28 mouse cellular contexts compared by ENCODE assay signal in the genomic region with DNA sequence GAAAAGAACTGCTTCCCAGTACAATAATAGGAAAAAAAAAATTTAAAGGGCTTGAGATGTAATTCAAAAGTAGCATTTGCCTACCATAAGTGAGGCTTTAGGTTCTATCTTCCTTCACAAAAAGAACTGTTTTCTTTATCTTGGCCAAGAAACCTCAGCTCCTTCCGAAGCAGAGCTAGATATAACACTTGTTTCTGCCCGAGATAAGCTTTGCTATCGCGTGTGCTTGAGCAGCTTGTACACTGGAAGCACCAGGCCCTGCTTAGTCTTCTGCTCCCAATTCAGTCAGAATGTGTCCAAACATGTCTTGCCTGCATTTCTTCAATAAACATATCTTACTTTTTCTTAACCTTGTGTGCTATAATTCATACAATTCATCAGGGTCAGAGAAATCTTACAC.
DNase-seq lines count a peak whose midpoint lies in the region; ATAC-seq and TF ChIP-seq lines count a peak whose summit lies in the region.
"Had no signal": no experiment of that assay in that cellular context is flagged by ENCODE, and none has a peak within 500 bp of the region (broad histone marks: within the 10 kb centered on the region; RNA-seq: fewer than 3 reads in every experiment).

No protein-coding gene starts in this region.

- TF ChIP-seq CTCF in G1E (IDR thresholded peaks at IDR 0.05; ENCODE audit: low read depth, low read length): no peak
- no peak for TF ChIP-seq CTCF in liver, postnatal 0 days (IDR thresholded peaks at IDR 0.05; ENCODE audit: low read depth)

- peak; percentile 81 for ATAC-seq in G1E (ENCODE audit: extremely low read depth, insufficient number of reproducible peaks, low FRiP score, poor library complexity, severe bottlenecking)
- peak; percentile 84 for ATAC-seq in liver, embryonic 12.5 days
- peak; percentile 55; the same call in 1 of the 2 replicates for ATAC-seq in liver, postnatal 0 days
- ATAC-seq in granulocyte monocyte progenitor cell, adult 5-6 weeks (replicated peaks; ENCODE audit: poor library complexity, severe bottlenecking): no peak
- ATAC-seq in forebrain, embryonic 14.5 days: no peak
- ATAC-seq: forebrain, postnatal 0 days; intestine, postnatal 0 days; lung, postnatal 0 days had no signal

- H3K4me3 ChIP-seq in G1E (ENCODE audit: low read depth, low read length): no peak overlapping the region
- no peak overlapping the region for H3K4me3 ChIP-seq in liver, embryonic 12.5 days
- H3K4me3 ChIP-seq in liver, postnatal 0 days (ENCODE audit: low read depth, low read length): no peak overlapping the region
- H3K4me3 ChIP-seq in forebrain, embryonic 14.5 days (ENCODE audit: low read depth, low read length): no peak overlapping the region
- H3K4me3 ChIP-seq: embryonic facial prominence, embryonic 13.5 days; forebrain, embryonic 10.5 days; heart, adult 2 months; heart, embryonic 13.5 days; limb, embryonic 12.5 days; neural tube, embryonic 15.5 days had no signal

- H3K4me1 ChIP-seq in G1E (ENCODE audit: insufficient read depth, low read depth, low read length): peaks cover 49% of the 10 kb centered on the region
- peaks cover 4% of the 10 kb centered on the region; the same call in 1 of the 2 replicates for H3K4me1 ChIP-seq in liver, embryonic 12.5 days
- no peaks in the 10 kb centered on the region for H3K4me1 ChIP-seq in liver, postnatal 0 days (ENCODE audit: insufficient read depth)
- H3K4me1 ChIP-seq in forebrain, embryonic 14.5 days (ENCODE audit: control insufficient read depth, insufficient read depth, low read length): no peaks in the 10 kb centered on the region
- H3K4me1 ChIP-seq: embryonic facial prominence, embryonic 13.5 days; forebrain, embryonic 10.5 days; limb, embryonic 12.5 days; neural tube, embryonic 15.5 days had no signal

- TF ChIP-seq EP300 in liver, postnatal 0 days (IDR thresholded peaks at IDR 0.05; ENCODE audit: low read depth): peak; percentile 72

- H3K36me3 ChIP-seq in G1E (replicated peaks): no peaks in the 10 kb centered on the region
- H3K36me3 ChIP-seq in liver, embryonic 12.5 days: no peaks in the 10 kb centered on the region
- no peaks in the 10 kb centered on the region for H3K36me3 ChIP-seq in liver, postnatal 0 days (replicated peaks; ENCODE audit: insufficient read depth, low read length)
- H3K36me3 ChIP-seq in forebrain, embryonic 14.5 days (ENCODE audit: control insufficient read depth, insufficient read depth, low read length): no peaks in the 10 kb centered on the region
- H3K36me3 ChIP-seq: embryonic facial prominence, embryonic 13.5 days; forebrain, embryonic 10.5 days; heart, embryonic 13.5 days; limb, embryonic 12.5 days; neural tube, embryonic 15.5 days had no signal

- no peak overlapping the region for H3K27ac ChIP-seq in liver, embryonic 12.5 days
- H3K27ac ChIP-seq in liver, postnatal 0 days (ENCODE audit: low read depth): no peak overlapping the region
- no peak overlapping the region for H3K27ac ChIP-seq in forebrain, embryonic 14.5 days (ENCODE audit: low read depth, low read length)
- H3K27ac ChIP-seq: embryonic facial prominence, embryonic 13.5 days; forebrain, embryonic 10.5 days; heart, adult 2 months; heart, embryonic 13.5 days; hindbrain, embryonic 14.5 days; limb, embryonic 12.5 days; neural tube, embryonic 15.5 days had no signal

- H3K9me3 ChIP-seq in G1E (replicated peaks): no peaks in the 10 kb centered on the region
- no peaks in the 10 kb centered on the region for H3K9me3 ChIP-seq in liver, embryonic 12.5 days (replicated peaks)
- no peaks in the 10 kb centered on the region for H3K9me3 ChIP-seq in liver, postnatal 0 days (ENCODE audit: low read length)
- no peaks in the 10 kb centered on the region for H3K9me3 ChIP-seq in forebrain, embryonic 14.5 days (replicated peaks; ENCODE audit: control insufficient read depth, low read length)
- H3K9me3 ChIP-seq: embryonic facial prominence, embryonic 13.5 days; forebrain, embryonic 10.5 days; heart, embryonic 13.5 days; limb, embryonic 12.5 days; neural tube, embryonic 15.5 days had no signal

- DNase-seq in G1E (ENCODE audit: low spot score): peak; percentile 13
- DNase-seq in c-Kit-positive CD71-positive TER-119-negative erythroid progenitor cells, embryonic 14.5 days (ENCODE audit: low read depth): peak; percentile 40
- no peak for DNase-seq in liver, postnatal 0 days
- no peak for DNase-seq in kidney, adult 9 months
- DNase-seq in forebrain, embryonic 14.5 days (ENCODE audit: low spot score): no peak
- DNase-seq: adrenal gland, postnatal 36 days; cerebellum, adult 11 months; cerebellum, adult 9-11 months; forebrain, postnatal 0 days; gastrocnemius, postnatal 25 days; heart, adult 2 months; heart, postnatal 10 days; kidney, postnatal 14 days; lung, adult 18-20 months; lung, postnatal 4 days; midbrain, embryonic 14.5 days; right cerebral cortex, postnatal 25 days; thymus, postnatal 14 days had no signal

- 28% methylated on average over 4 of the region's 4 CpGs for WGBS in liver, embryonic 12.5 days (ENCODE audit: insufficient replicate concordance)
- WGBS in liver, postnatal 0 days (ENCODE audit: insufficient replicate concordance): 52% methylated on average over 4 of the region's 4 CpGs
- WGBS in forebrain, embryonic 14.5 days: 89% methylated on average over 4 of the region's 4 CpGs

- H3K4me2 ChIP-seq in liver, embryonic 12.5 days: no peak overlapping the region
- no peak overlapping the region for H3K4me2 ChIP-seq in liver, postnatal 0 days (ENCODE audit: low read depth, low read length)
- no peak overlapping the region for H3K4me2 ChIP-seq in forebrain, embryonic 14.5 days (ENCODE audit: low read length)
- H3K4me2 ChIP-seq: embryonic facial prominence, embryonic 13.5 days; heart, embryonic 13.5 days; hindbrain, embryonic 14.5 days; limb, embryonic 12.5 days; neural tube, embryonic 15.5 days had no signal

- no peak overlapping the region for H3K9ac ChIP-seq in liver, embryonic 12.5 days
- no peak overlapping the region for H3K9ac ChIP-seq in liver, postnatal 0 days (replicated peaks)
- no peak overlapping the region for H3K9ac ChIP-seq in forebrain, embryonic 14.5 days (ENCODE audit: low read length)
- H3K9ac ChIP-seq: embryonic facial prominence, embryonic 13.5 days; forebrain, postnatal 0 days; heart, embryonic 13.5 days; hindbrain, embryonic 14.5 days; limb, embryonic 12.5 days; neural tube, embryonic 15.5 days had no signal

- H3K27me3 ChIP-seq in G1E (ENCODE audit: insufficient read depth, low read length): no peaks in the 10 kb centered on the region
- H3K27me3 ChIP-seq in liver, embryonic 12.5 days (replicated peaks): no peaks in the 10 kb centered on the region
- H3K27me3 ChIP-seq in liver, postnatal 0 days (ENCODE audit: insufficient read depth, low read length): no peaks in the 10 kb centered on the region
- no peaks in the 10 kb centered on the region for H3K27me3 ChIP-seq in forebrain, embryonic 14.5 days (replicated peaks; ENCODE audit: control insufficient read depth, insufficient read depth, low read length)
- H3K27me3 ChIP-seq: embryonic facial prominence, embryonic 13.5 days; heart, embryonic 13.5 days; limb, embryonic 12.5 days; neural tube, embryonic 15.5 days had no signal

Comparison
In these comparisons a context has a peak if more than half of its experiments do, and no peak if none do; other contexts are left out.
1. ATAC-seq: peak in G1E (single experiment), liver, embryonic 12.5 days (single experiment) and liver, postnatal 0 days (single experiment); none in granulocyte monocyte progenitor cell, adult 5-6 weeks (single experiment) and forebrain, embryonic 14.5 days (single experiment).
2. DNase-seq: peak in G1E (single experiment) and c-Kit-positive CD71-positive TER-119-negative erythroid progenitor cells, embryonic 14.5 days (single experiment); none in liver, postnatal 0 days (single experiment), kidney, adult 9 months (single experiment) and forebrain, embryonic 14.5 days (single experiment).